Comparison of ENCODE assay signal across 8 mouse cellular contexts in genomic region chr8:78648918-78649317, GRCm38 (mm10).
DNase-seq lines count a peak whose midpoint lies in the region; ATAC-seq and TF ChIP-seq lines count a peak whose summit lies in the region.
"Had no signal": no experiment of that assay in that cellular context is flagged by ENCODE, and none has a peak within 500 bp of the region (broad histone marks: within the 10 kb centered on the region; RNA-seq: fewer than 3 reads in every experiment).

No protein-coding gene starts in this region.

- H3K36me3 ChIP-seq in C2C12 (ENCODE audit: control insufficient read depth, insufficient read depth), result no peaks in the 10 kb centered on the region
- H3K36me3 ChIP-seq in stomach, postnatal 0 days (ENCODE audit: control insufficient read depth, insufficient read depth, low read length), result no peaks in the 10 kb centered on the region
- H3K36me3 ChIP-seq: hindbrain, embryonic 15.5 days had no signal

- no peaks in the 10 kb centered on the region; the same call in 1 of the 2 replicates for H3K4me1 ChIP-seq in stomach, postnatal 0 days (replicated peaks; ENCODE audit: control insufficient read depth, insufficient read depth)
- H3K4me1 ChIP-seq: hindbrain, embryonic 15.5 days had no signal

- H3ac ChIP-seq in C2C12 (ENCODE audit: control insufficient read depth, insufficient read length, low read depth), result no peak overlapping the region

- ATAC-seq in megakaryocyte, adult 5-6 weeks (ENCODE audit: poor library complexity, severe bottlenecking), result peak; percentile 72
- ATAC-seq in stomach, postnatal 0 days (ENCODE audit: low FRiP score, low TSS enrichment), result peak; percentile 51; the same call in 1 of the 2 replicates

- H3K27ac ChIP-seq in stomach, postnatal 0 days (replicated peaks), result no peak overlapping the region
- H3K27ac ChIP-seq: hindbrain, embryonic 15.5 days had no signal

- H3K4me2 ChIP-seq in stomach, postnatal 0 days (replicated peaks; ENCODE audit: low read depth), result no peak overlapping the region
- H3K4me2 ChIP-seq: hindbrain, embryonic 15.5 days had no signal

- TF ChIP-seq EP300 in stomach, postnatal 0 days (optimal IDR thresholded peaks at IDR 0.05), result no peak

- no peaks in the 10 kb centered on the region for H3K27me3 ChIP-seq in C2C12 (ENCODE audit: control insufficient read depth, insufficient read depth, insufficient read length)
- no peaks in the 10 kb centered on the region for H3K27me3 ChIP-seq in stomach, postnatal 0 days (ENCODE audit: control insufficient read depth, insufficient read depth, low read length)
- H3K27me3 ChIP-seq: hindbrain, embryonic 15.5 days had no signal

- no peak for TF ChIP-seq CTCF in C2C12 (IDR thresholded peaks at IDR 0.05; ENCODE audit: control insufficient read depth, insufficient read depth, insufficient read length)
- TF ChIP-seq CTCF in stomach, postnatal 0 days (IDR thresholded peaks at IDR 0.05; ENCODE audit: low read depth), result peak; percentile 94

- peak; percentile 78 for DNase-seq in 416B (ENCODE audit: low read depth)
- peak; percentile 81 for DNase-seq in brain, adult 2 months (ENCODE audit: low read depth, low spot score)
- peak; percentile 72 for DNase-seq in gastrocnemius, adult 18-20 months (ENCODE audit: low spot score)
- DNase-seq in layer of hippocampus, postnatal 10 days (ENCODE audit: low spot score in 2 of 2), result peak; percentile 72 to 82
- peak; percentile 81 for DNase-seq in stomach, postnatal 0 days (ENCODE audit: low spot score)

- no peak overlapping the region for H3K4me3 ChIP-seq in C2C12 (ENCODE audit: insufficient read depth, poor library complexity, severe bottlenecking)
- no peak overlapping the region for H3K4me3 ChIP-seq in stomach, postnatal 0 days (ENCODE audit: low read depth, low read length)
- H3K4me3 ChIP-seq: hindbrain, embryonic 15.5 days had no signal

- H3K9me3 ChIP-seq in stomach, postnatal 0 days (ENCODE audit: control insufficient read depth, low read length), result no peaks in the 10 kb centered on the region

- no peaks in the 10 kb centered on the region for H3K79me2 ChIP-seq in C2C12 (ENCODE audit: control insufficient read depth, insufficient read depth)

- 13% methylated on average over 7 of the region's 7 CpGs for WGBS in stomach, postnatal 0 days

- H3K79me3 ChIP-seq in C2C12 (ENCODE audit: low read depth), result no peaks in the 10 kb centered on the region

- H3K9ac ChIP-seq in stomach, postnatal 0 days (ENCODE audit: low read length), result no peak overlapping the region
- H3K9ac ChIP-seq: hindbrain, embryonic 15.5 days had no signal

TF ChIP-seq in C2C12, 6 proteins besides CTCF, POLR2A, EP300 and RAD21:
- TF ChIP-seq MAX (IDR thresholded peaks at IDR 0.05) (no peak), CEBPB (IDR thresholded peaks at IDR 0.05; ENCODE audit: low read depth) (peak; percentile 90), USF1 (IDR thresholded peaks at IDR 0.05; ENCODE audit: low read depth) (no peak), MYOG (IDR thresholded peaks at IDR 0.05; ENCODE audit: control insufficient read depth, extremely low read depth, insufficient read length) (no peak), MYOD1 (IDR thresholded peaks at IDR 0.05; ENCODE audit: control insufficient read depth, insufficient read length, low read depth) (no peak), FOSL1 (IDR thresholded peaks at IDR 0.05; ENCODE audit: insufficient read depth, low read length, poor library complexity, severe bottlenecking) (peak; percentile 14)
TF ChIP-seq in C2C12: peak in this region for 2.
